Mouse (Mus musculus): Measurements from ENCODE around the gene Luzp1. TPM values are rescaled to one million over a fixed set of nuclear protein-coding genes. Genes with fewer than 3 reads are reported as not detected.

The Luzp1 gene
- polyA plus RNA-seq, 1 experiment from 2014 or later: 137 TPM

DNA sequence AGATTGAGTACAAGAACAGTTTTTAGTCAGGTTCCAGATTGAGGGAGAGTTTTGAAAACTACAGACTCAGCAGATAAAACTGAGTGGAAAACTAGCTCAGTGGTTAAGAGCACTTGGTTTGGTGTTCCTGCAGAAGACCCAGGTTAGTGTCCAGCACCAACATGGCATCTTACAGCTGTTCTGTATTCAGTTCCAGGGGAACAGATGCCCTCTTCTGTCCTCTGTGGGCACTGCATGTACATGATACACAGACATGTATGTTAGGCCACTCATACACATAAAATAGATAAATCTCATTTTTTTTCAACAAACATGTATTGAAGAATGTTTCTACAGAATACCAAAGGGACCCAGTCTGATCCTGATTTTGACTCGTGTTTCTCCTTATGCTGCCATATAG, 40.3 kb downstream of the Luzp1 start:
- H3K9ac ChIP-seq (ENCODE audit: low read length): no peak overlapping the region
- H3K27me3 ChIP-seq (ENCODE audit: control insufficient read depth, insufficient read depth, low read length): no peaks in the 10 kb centered on the region
- peaks cover 5% of the 10 kb centered on the region; the same call in 1 of the 2 replicates for H3K4me1 ChIP-seq (ENCODE audit: control insufficient read depth, insufficient read depth, low read length)
- H3K27ac ChIP-seq (replicated peaks; ENCODE audit: low read depth, low read length): no peak overlapping the region
- H3K36me3 ChIP-seq (ENCODE audit: control insufficient read depth, insufficient read depth, low read length): no peaks in the 10 kb centered on the region
- H3K4me3 ChIP-seq (ENCODE audit: low read depth, low read length): no peak overlapping the region
- WGBS: 83% methylated on average over 1 of the region's 1 CpGs
- DNase-seq (ENCODE audit: low spot score) (no peak), ATAC-seq (ENCODE audit: insufficient number of reproducible peaks, low FRiP score, low TSS enrichment, low read depth) (no peak)
- H3K4me2 ChIP-seq (ENCODE audit: low read depth, severe bottlenecking): no peak overlapping the region
- no peaks in the 10 kb centered on the region for H3K9me3 ChIP-seq (ENCODE audit: control insufficient read depth, low read length)

DNA sequence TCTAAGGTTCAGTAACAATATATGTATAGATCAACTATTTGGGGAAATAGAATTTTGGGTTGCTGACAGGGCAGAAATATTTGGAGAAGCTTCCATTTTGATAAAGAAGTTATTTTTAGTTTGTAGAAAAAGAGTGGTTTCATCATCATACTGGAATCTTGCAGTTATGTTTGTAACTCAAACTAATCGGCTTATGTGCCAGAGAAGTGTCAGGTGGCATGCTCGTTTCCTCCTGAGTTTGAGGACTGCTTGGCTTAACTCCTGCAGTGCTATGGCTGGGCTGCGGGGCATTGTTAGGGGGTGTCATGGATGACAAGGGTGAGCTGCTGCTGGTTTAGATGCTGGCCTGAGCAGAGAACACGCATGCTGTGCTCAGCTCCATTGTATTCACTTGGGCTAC, 42.1 kb downstream of the Luzp1 start:
- no peak for ATAC-seq (ENCODE audit: insufficient number of reproducible peaks, low FRiP score, low TSS enrichment, low read depth)
- Histone ChIP-seq H3K4me1 (ENCODE audit: control insufficient read depth, insufficient read depth, low read length) (peaks cover 5% of the 10 kb centered on the region; the same call in 1 of the 2 replicates), H3K36me3 (ENCODE audit: control insufficient read depth, insufficient read depth, low read length) (no peaks in the 10 kb centered on the region), H3K4me2 (ENCODE audit: low read depth, severe bottlenecking) (no peak overlapping the region), H3K9me3 (ENCODE audit: control insufficient read depth, low read length) (no peaks in the 10 kb centered on the region), H3K9ac (ENCODE audit: low read length) (no peak overlapping the region), H3K4me3 (ENCODE audit: low read depth, low read length) (no peak overlapping the region), H3K27me3 (ENCODE audit: control insufficient read depth, insufficient read depth, low read length) (no peaks in the 10 kb centered on the region), H3K27ac (replicated peaks; ENCODE audit: low read depth, low read length) (no peak overlapping the region)
- 65% methylated on average over 4 of the region's 4 CpGs for WGBS
- DNase-seq (ENCODE audit: low spot score): no peak

DNA sequence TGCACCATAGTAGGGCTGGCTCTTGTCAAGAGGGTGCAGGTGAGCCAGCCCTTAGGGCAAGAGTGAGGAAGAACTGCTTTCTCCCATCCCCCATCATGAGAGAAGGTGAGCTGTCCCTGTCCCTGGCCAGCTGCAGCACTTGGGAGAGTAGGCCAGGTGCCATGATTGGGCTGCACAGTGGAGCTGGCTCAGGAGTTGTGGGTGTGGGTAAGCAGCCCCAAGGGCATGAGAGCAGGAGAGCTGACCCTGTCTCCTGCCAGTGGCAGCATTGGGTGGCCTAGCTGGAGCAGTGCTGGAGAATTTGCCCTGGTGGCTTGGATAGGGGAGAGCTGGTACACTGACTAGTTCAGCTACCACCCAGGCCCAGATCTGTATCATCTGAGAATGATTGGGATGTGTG, 43.3 kb downstream of the Luzp1 start:
- ATAC-seq (ENCODE audit: insufficient number of reproducible peaks, low FRiP score, low TSS enrichment, low read depth) (no peak), DNase-seq (ENCODE audit: low spot score) (no peak)
- H3K27me3 ChIP-seq (ENCODE audit: control insufficient read depth, insufficient read depth, low read length): no peaks in the 10 kb centered on the region
- H3K4me3 ChIP-seq (ENCODE audit: low read depth, low read length): no peak overlapping the region
- no peaks in the 10 kb centered on the region for H3K9me3 ChIP-seq (ENCODE audit: control insufficient read depth, low read length)
- no peak overlapping the region for H3K27ac ChIP-seq (replicated peaks; ENCODE audit: low read depth, low read length)
- peaks cover 5% of the 10 kb centered on the region; the same call in 1 of the 2 replicates for H3K4me1 ChIP-seq (ENCODE audit: control insufficient read depth, insufficient read depth, low read length)
- no peak overlapping the region for H3K9ac ChIP-seq (ENCODE audit: low read length)
- H3K36me3 ChIP-seq (ENCODE audit: control insufficient read depth, insufficient read depth, low read length): no peaks in the 10 kb centered on the region
- no peak overlapping the region for H3K4me2 ChIP-seq (ENCODE audit: low read depth, severe bottlenecking)

GRCm38 (mm10) chr4:136518141-136518540, 48.6 kb downstream of the Luzp1 start:
- no peaks in the 10 kb centered on the region for H3K27me3 ChIP-seq (ENCODE audit: control insufficient read depth, insufficient read depth, low read length)
- H3K27ac ChIP-seq (replicated peaks; ENCODE audit: low read depth, low read length): no peak overlapping the region
- DNase-seq (ENCODE audit: low spot score) (no peak), ATAC-seq (ENCODE audit: insufficient number of reproducible peaks, low FRiP score, low TSS enrichment, low read depth) (no peak)
- 0 out of 2 replicates have a peak, but pooled peaks cover under 1% of the 10 kb centered on the region for H3K4me1 ChIP-seq (ENCODE audit: control insufficient read depth, insufficient read depth, low read length)
- no peaks in the 10 kb centered on the region for H3K36me3 ChIP-seq (ENCODE audit: control insufficient read depth, insufficient read depth, low read length)
- 87% methylated on average over 2 of the region's 2 CpGs for WGBS
- H3K4me3 ChIP-seq (ENCODE audit: low read depth, low read length): no peak overlapping the region
- no peak overlapping the region for H3K9ac ChIP-seq (ENCODE audit: low read length)
- no peak overlapping the region for H3K4me2 ChIP-seq (ENCODE audit: low read depth, severe bottlenecking)
- H3K9me3 ChIP-seq (ENCODE audit: control insufficient read depth, low read length): no peaks in the 10 kb centered on the region

DNA sequence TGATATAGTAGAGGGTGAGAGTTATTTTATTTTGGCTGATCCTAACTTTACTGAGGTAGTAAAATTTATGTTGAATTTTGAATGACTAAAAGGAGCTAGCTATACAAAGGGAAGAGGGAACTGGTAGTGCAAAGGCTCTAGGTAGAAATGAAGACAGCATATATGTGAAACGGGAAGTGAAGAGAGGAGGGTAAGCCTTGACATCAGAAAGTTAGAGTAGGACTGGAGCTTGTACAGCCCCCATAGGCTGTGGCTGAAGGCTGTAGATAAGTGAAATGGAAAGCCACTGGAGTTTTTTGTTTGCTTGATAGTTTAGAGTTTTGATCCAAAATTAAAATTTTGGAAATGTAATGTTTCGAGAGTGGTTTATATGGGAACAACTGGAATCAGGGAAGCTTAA, 49.0 kb downstream of the Luzp1 start:
- Histone ChIP-seq H3K4me3 (ENCODE audit: low read depth, low read length) (no peak overlapping the region), H3K9ac (ENCODE audit: low read length) (no peak overlapping the region), H3K9me3 (ENCODE audit: control insufficient read depth, low read length) (no peaks in the 10 kb centered on the region), H3K27me3 (ENCODE audit: control insufficient read depth, insufficient read depth, low read length) (no peaks in the 10 kb centered on the region), H3K4me1 (ENCODE audit: control insufficient read depth, insufficient read depth, low read length) (no peaks in the 10 kb centered on the region), H3K27ac (replicated peaks; ENCODE audit: low read depth, low read length) (no peak overlapping the region), H3K4me2 (ENCODE audit: low read depth, severe bottlenecking) (no peak overlapping the region), H3K36me3 (ENCODE audit: control insufficient read depth, insufficient read depth, low read length) (no peaks in the 10 kb centered on the region)
- 94% methylated on average over 2 of the region's 2 CpGs for WGBS
- ATAC-seq (ENCODE audit: insufficient number of reproducible peaks, low FRiP score, low TSS enrichment, low read depth) (no peak), DNase-seq (ENCODE audit: low spot score) (no peak)

DNA sequence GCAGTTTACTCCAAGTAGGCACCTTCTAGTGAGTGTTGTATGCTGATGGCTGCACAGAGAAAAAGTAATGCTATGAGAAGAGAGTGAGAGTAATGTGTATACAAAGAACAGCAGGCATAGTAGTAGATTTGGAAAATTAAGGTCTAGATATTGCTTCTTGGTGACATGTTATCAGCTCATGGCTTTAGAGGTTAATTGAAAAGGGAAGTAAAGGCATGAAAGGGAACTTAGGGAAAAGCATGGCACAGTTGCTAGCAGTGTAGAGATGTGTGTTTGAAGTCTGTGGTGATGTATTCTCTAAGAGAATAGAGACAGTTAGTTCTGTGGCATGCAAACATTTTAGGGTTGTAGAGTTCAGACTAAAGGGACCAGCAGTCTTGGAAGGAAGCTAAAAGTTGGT, 50.3 kb downstream of the Luzp1 start:
- no peak for DNase-seq (ENCODE audit: low spot score)
- no peak overlapping the region for H3K9ac ChIP-seq (ENCODE audit: low read length)
- no peaks in the 10 kb centered on the region for H3K36me3 ChIP-seq (ENCODE audit: control insufficient read depth, insufficient read depth, low read length)
- no peaks in the 10 kb centered on the region for H3K27me3 ChIP-seq (ENCODE audit: control insufficient read depth, insufficient read depth, low read length)
- H3K27ac ChIP-seq (replicated peaks; ENCODE audit: low read depth, low read length): no peak overlapping the region
- no peak for ATAC-seq (ENCODE audit: insufficient number of reproducible peaks, low FRiP score, low TSS enrichment, low read depth)
- H3K4me3 ChIP-seq (ENCODE audit: low read depth, low read length): no peak overlapping the region
- H3K9me3 ChIP-seq (ENCODE audit: control insufficient read depth, low read length): no peaks in the 10 kb centered on the region
- no peaks in the 10 kb centered on the region for H3K4me1 ChIP-seq (ENCODE audit: control insufficient read depth, insufficient read depth, low read length)
- H3K4me2 ChIP-seq (ENCODE audit: low read depth, severe bottlenecking): no peak overlapping the region

DNA sequence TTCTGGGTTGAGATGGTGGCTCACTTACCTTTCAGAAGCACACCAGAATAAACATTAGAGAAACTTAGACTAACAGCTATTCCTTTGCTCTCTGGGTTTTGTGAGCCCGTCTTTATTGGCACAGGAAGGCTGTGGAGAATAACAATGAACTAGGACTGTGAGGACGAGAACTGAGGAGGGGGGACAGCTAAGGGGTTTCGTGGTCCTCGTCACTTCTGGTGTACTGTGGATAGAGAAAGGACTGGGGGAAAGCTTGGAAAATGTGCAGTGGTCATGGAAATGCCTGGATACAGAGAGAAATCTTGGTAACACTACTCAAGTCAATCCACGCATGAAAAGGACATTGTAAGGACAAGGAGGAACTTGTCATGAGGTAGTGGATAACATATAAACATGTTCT, 52.3 kb downstream of the Luzp1 start:
- WGBS: 91% methylated on average over 5 of the region's 5 CpGs
- no peak overlapping the region for H3K9ac ChIP-seq (ENCODE audit: low read length)
- no peaks in the 10 kb centered on the region for H3K36me3 ChIP-seq (ENCODE audit: control insufficient read depth, insufficient read depth, low read length)
- H3K9me3 ChIP-seq (ENCODE audit: control insufficient read depth, low read length): no peaks in the 10 kb centered on the region
- no peak overlapping the region for H3K4me2 ChIP-seq (ENCODE audit: low read depth, severe bottlenecking)
- H3K4me3 ChIP-seq (ENCODE audit: low read depth, low read length): no peak overlapping the region
- no peak for ATAC-seq (ENCODE audit: insufficient number of reproducible peaks, low FRiP score, low TSS enrichment, low read depth)
- H3K27ac ChIP-seq (replicated peaks; ENCODE audit: low read depth, low read length): no peak overlapping the region
- no peaks in the 10 kb centered on the region for H3K4me1 ChIP-seq (ENCODE audit: control insufficient read depth, insufficient read depth, low read length)
- no peak for DNase-seq (ENCODE audit: low spot score)
- H3K27me3 ChIP-seq (ENCODE audit: control insufficient read depth, insufficient read depth, low read length): no peaks in the 10 kb centered on the region

GRCm38 (mm10) chr4:136524309-136524708, 54.7 kb downstream of the Luzp1 start:
- Histone ChIP-seq H3K27me3 (ENCODE audit: control insufficient read depth, insufficient read depth, low read length) (no peaks in the 10 kb centered on the region), H3K27ac (replicated peaks; ENCODE audit: low read depth, low read length) (no peak overlapping the region), H3K9ac (ENCODE audit: low read length) (no peak overlapping the region), H3K4me3 (ENCODE audit: low read depth, low read length) (no peak overlapping the region), H3K9me3 (ENCODE audit: control insufficient read depth, low read length) (no peaks in the 10 kb centered on the region), H3K36me3 (ENCODE audit: control insufficient read depth, insufficient read depth, low read length) (no peaks in the 10 kb centered on the region), H3K4me2 (ENCODE audit: low read depth, severe bottlenecking) (no peak overlapping the region), H3K4me1 (ENCODE audit: control insufficient read depth, insufficient read depth, low read length) (no peaks in the 10 kb centered on the region)
- 84% methylated on average over 2 of the region's 2 CpGs for WGBS
- no peak for DNase-seq (ENCODE audit: low spot score)
- ATAC-seq (ENCODE audit: insufficient number of reproducible peaks, low FRiP score, low TSS enrichment, low read depth): no peak

GRCm38 (mm10) chr4:136526412-136526811, 56.9 kb downstream of the Luzp1 start:
- H3K9me3 ChIP-seq (ENCODE audit: control insufficient read depth, low read length): no peaks in the 10 kb centered on the region
- DNase-seq (ENCODE audit: low spot score): peak; percentile 64
- no peaks in the 10 kb centered on the region for H3K27me3 ChIP-seq (ENCODE audit: control insufficient read depth, insufficient read depth, low read length)
- H3K36me3 ChIP-seq (ENCODE audit: control insufficient read depth, insufficient read depth, low read length): no peaks in the 10 kb centered on the region
- H3K9ac ChIP-seq (ENCODE audit: low read length): no peak overlapping the region
- no peak overlapping the region for H3K4me3 ChIP-seq (ENCODE audit: low read depth, low read length)
- H3K4me1 ChIP-seq (ENCODE audit: control insufficient read depth, insufficient read depth, low read length): no peaks in the 10 kb centered on the region
- no peak overlapping the region for H3K4me2 ChIP-seq (ENCODE audit: low read depth, severe bottlenecking)
- WGBS: 27% methylated on average over 4 of the region's 4 CpGs
- no peak overlapping the region for H3K27ac ChIP-seq (replicated peaks; ENCODE audit: low read depth, low read length)
- ATAC-seq (ENCODE audit: insufficient number of reproducible peaks, low FRiP score, low TSS enrichment, low read depth): no peak

All from limb, embryonic 11.5 days (tissue).